Mouse (Mus musculus) embryonic fibroblast, embryonic 13.5 days (primary cell): Measurements from ENCODE around the gene Tead1.

ENCODE experiments used
- CTCF ChIP-seq: IDR thresholded peaks from 2 replicates; pipeline ENCODE4 v1.5.1; 2011; ENCODE audit warnings: mild to moderate bottlenecking, control low read depth, low read length, moderate library complexity, borderline replicate concordance; ENCODE audit not compliant: insufficient read depth
- POLR2A ChIP-seq: IDR thresholded peaks from 2 replicates; pipeline ENCODE4 v1.6.1; 2011; ENCODE audit warnings: low read depth, mild to moderate bottlenecking, control low read depth, low read length, moderate library complexity

DNA sequence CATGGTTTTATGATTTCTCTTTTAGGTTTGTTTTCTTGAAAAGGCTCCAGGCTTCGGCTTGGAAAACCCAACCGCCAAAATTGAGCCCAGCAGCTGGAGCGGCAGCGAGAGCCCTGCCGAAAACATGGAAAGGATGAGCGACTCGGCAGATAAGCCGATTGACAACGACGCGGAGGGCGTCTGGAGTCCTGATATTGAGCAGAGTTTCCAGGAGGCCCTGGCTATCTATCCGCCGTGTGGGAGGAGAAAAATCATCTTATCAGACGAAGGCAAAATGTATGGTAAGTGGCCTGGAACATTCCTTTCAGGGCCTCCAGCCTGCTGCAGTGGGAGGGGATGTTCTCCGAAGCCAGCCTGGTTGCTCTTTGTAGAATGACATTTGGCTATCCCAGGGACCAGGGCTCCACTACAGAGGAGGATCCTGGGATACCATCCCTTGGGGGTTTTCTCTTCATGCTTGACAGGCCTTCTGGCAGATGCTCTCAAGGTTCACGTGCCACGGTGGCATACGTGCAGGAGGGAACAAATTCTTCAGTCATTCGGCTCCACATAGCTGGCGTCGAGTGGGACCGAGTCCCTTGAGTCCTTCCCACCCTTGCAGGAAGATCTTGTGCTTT, 80.3 kb downstream of the Tead1 start:
- TF ChIP-seq POLR2A (no peak), CTCF (no peak)
